Mouse (Mus musculus) midbrain, embryonic 16.5 days (tissue): ENCODE data around the gene Smim27. TPM values are rescaled to one million over a fixed set of nuclear protein-coding genes. Genes with fewer than 3 reads are reported as not detected.

Experiments
- ATAC-seq: fragments of 200-750 bp; cut with Nextera tagmentation; 2 replicates; pipeline ENCODE4 v1.8.0; 2017; ENCODE audit warnings: moderate TSS enrichment
- H3K27ac ChIP-seq: fragments of 300-500 bp; sonication (generic); 2 replicates; pipeline ENCODE4 v1.5.1; 2014; ENCODE audit warnings: mild to moderate bottlenecking, low read length, mixed read lengths
- H3K27me3 ChIP-seq: fragments of 300-500 bp; sonication (generic); 2 replicates; pipeline ENCODE4 v1.6.1; 2014; ENCODE audit warnings: low read depth, low read length, mixed read lengths; ENCODE audit not compliant: control insufficient read depth, insufficient read depth
- H3K36me3 ChIP-seq: fragments of 300-500 bp; sonication (generic); 2 replicates; pipeline ENCODE4 v1.6.1; 2014; ENCODE audit warnings: mild to moderate bottlenecking, low read length, moderate library complexity, mixed read lengths; ENCODE audit not compliant: control insufficient read depth, insufficient read depth
- H3K4me1 ChIP-seq: fragments of 300-500 bp; sonication (generic); 2 replicates; pipeline ENCODE4 v1.6.1; 2014; ENCODE audit warnings: mild to moderate bottlenecking, low read length, mixed read lengths; ENCODE audit not compliant: control insufficient read depth, insufficient read depth
- H3K4me2 ChIP-seq: fragments of 300-500 bp; sonication (generic); 2 replicates; pipeline ENCODE4 v1.6.1; 2014; ENCODE audit warnings: mild to moderate bottlenecking, low read length, mixed read lengths
- H3K4me3 ChIP-seq: fragments of 300-500 bp; sonication (generic); 2 replicates; pipeline ENCODE4 v1.5.1; 2014; ENCODE audit warnings: low read depth, mild to moderate bottlenecking, low read length, moderate library complexity, mixed read lengths
- H3K9ac ChIP-seq: fragments of 300-500 bp; sonication (generic); 2 replicates; pipeline ENCODE4 v1.6.1; 2014; ENCODE audit warnings: low read depth, low read length, mixed read lengths
- H3K9me3 ChIP-seq: fragments of 300-500 bp; sonication (generic); replicated peaks from 2 replicates; pipeline ENCODE4 v1.6.1; 2014; ENCODE audit warnings: mild to moderate bottlenecking, low read length, mixed read lengths; ENCODE audit not compliant: control insufficient read depth, poor library complexity, severe bottlenecking
- WGBS: fragments of 180-500 bp; shearing (Covaris S2); extraction: QIAGEN DNeasy Blood & Tissue Kit; methylation state at CpG from one replicate; pipeline ENCODE4 v1.1.7; 2014; 5-methylcytosine and 5-hydroxymethylcytosine counted together
- polyA plus RNA-seq: library from polyadenylated mRNA; unstranded; fragments of >200 nt; fragmentation: Nextera tagmentation; extraction: Ambion mirVana; gene quantifications from 2 replicates; pipeline ENCODE4 v1.2.1, GENCODE M21; 2015

Gene Smim27
- polyA plus RNA-seq, 1 experiment from 2014 or later, result 10.1 TPM

DNA sequence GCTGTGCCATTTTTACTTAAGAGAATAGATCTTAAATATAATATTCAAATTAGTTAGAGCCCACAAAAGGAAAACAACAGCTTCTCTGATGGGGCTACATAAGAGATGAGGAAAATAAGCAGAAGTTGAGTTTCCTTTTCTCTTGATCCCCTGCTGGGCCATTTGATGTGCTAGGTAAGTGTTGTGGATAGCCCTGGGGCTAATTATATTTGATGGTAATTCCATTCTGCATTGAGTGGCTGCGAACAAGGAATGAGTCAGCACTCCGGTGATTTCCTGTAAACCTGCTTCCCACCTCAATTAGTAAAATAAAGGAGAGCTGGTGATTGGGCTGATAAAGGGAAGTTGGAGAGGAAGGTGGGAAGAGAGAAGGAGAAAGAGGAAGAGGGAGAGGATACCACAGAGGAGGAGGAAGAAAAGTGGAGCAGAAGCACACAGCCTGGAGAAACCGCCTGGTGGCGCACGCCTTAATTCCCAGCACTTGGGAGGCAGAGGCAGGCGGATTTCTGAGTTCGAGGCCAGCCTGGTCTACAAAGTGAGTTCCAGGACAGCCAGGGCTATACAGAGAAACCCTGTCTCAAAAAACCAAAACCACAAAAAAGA is 36.2 kb upstream of the Smim27 start:
- H3K27me3 ChIP-seq, result no peaks in the 10 kb centered on the region
- no peak overlapping the region for H3K27ac ChIP-seq
- H3K4me1 ChIP-seq, result no peaks in the 10 kb centered on the region
- no peak for ATAC-seq
- H3K9me3 ChIP-seq, result no peaks in the 10 kb centered on the region
- no peaks in the 10 kb centered on the region for H3K36me3 ChIP-seq
- H3K4me2 ChIP-seq, result no peak overlapping the region
- WGBS, result 97% methylated on average over 7 of the region's 7 CpGs
- H3K9ac ChIP-seq, result no peak overlapping the region
- H3K4me3 ChIP-seq, result no peak overlapping the region

DNA sequence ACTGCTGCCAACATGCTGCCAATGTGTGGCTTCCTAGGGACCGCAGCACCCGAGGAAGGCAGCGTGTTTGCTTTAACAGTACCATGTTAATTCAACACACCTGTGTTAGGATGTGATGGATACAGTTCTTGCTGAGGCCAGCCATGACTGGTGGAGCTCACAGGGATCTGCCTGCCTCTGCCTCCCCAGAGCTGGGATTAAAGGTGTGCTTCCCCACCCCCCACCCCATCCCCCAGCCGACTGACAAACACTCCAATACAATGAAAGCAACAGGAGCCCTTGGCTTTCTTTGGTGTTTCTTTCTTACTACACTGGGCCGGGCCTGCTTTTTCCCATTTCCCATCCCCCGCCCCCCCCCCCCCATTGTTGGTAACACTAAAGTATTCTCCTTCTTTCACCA is 35.1 kb upstream of the Smim27 start:
- H3K36me3 ChIP-seq, result no peaks in the 10 kb centered on the region
- H3K9ac ChIP-seq, result no peak overlapping the region
- no peak for ATAC-seq
- no peak overlapping the region for H3K27ac ChIP-seq
- no peak overlapping the region for H3K4me2 ChIP-seq
- H3K4me3 ChIP-seq, result no peak overlapping the region
- H3K4me1 ChIP-seq, result peaks cover 9% of the 10 kb centered on the region
- 76% methylated on average over 6 of the region's 6 CpGs for WGBS
- H3K27me3 ChIP-seq, result no peaks in the 10 kb centered on the region
- H3K9me3 ChIP-seq, result no peaks in the 10 kb centered on the region

DNA sequence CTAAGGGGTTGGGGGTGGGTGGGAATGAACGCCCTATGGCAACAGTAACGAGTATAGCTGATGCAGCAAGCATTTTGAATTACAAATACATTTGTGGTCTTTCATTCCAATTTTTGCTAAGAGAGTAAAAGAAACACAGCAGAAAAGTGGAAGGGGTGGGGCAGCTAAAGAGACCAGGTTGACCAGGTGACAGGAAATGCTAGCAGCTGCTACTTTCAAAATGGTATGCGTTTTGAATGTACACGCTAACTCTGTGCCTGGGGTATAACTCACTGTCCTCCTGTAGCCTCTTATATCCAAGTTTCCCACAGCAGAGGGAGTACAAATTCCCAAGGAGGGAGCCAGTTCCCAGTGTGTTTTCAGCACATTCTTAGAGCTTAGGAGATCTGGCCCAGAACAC is 32.5 kb upstream of the Smim27 start:
- no peaks in the 10 kb centered on the region for H3K36me3 ChIP-seq
- H3K9me3 ChIP-seq, result no peaks in the 10 kb centered on the region
- H3K4me3 ChIP-seq, result no peak overlapping the region
- WGBS, result 92% methylated on average over 4 of the region's 4 CpGs
- peaks cover 14% of the 10 kb centered on the region for H3K4me1 ChIP-seq
- H3K4me2 ChIP-seq, result no peak overlapping the region
- H3K27me3 ChIP-seq, result no peaks in the 10 kb centered on the region
- no peak for ATAC-seq
- no peak overlapping the region for H3K9ac ChIP-seq
- no peak overlapping the region for H3K27ac ChIP-seq

DNA sequence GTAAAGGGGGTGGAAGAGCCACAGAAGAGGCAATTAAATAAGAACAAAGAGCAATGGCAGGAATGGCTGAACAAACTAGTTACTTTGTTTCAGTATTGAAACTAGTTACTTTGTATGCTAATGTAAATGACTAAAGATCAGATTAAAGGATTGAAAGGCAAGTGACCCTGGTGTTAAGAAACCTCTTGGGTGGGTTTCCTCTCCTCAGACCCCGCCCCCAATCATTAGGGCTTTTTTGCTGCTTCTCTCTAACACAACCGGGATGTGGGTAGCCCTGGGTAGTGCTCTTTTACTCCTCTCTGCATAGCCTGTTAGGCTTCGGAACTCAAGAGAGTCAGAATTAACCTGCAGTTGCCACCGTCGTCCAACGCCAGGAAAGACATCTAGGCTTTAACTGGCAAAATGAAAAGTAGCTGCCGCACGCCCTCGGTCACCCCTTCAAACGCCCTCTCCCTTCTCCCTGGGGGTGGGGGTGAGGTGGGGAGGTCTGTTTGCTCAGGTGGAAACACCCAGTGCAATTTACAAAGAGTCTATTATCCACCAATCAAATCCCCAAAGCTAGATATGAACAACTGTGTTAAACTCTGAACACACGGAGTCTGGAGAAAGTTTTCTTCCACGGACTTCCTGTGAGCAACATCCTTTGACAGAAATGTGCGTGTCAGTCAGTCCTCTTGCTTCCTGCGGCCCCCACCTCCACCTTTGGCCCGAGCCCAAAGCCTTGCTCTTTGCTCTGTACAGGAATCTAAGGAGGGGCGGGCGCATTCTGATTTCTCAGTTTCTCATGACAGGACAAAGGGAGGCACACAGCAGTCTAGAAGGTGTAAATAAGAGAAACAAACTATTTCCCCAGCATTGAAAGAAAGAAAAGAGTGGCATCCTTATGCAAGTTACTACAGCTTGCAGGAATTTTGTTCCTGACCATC is 30.6 kb upstream of the Smim27 start:
- H3K27me3 ChIP-seq, result no peaks in the 10 kb centered on the region
- WGBS, result 1% methylated on average over 17 of the region's 17 CpGs
- H3K9me3 ChIP-seq, result no peaks in the 10 kb centered on the region
- 0 out of 2 replicates have a peak overlapping the region, but pooled peaks have one; percentile 54 for H3K9ac ChIP-seq
- no peaks in the 10 kb centered on the region for H3K36me3 ChIP-seq
- H3K4me2 ChIP-seq, result peak overlapping the region; percentile 78
- peak; percentile 66; the same call in 1 of the 2 replicates for ATAC-seq
- H3K4me1 ChIP-seq, result peaks cover 14% of the 10 kb centered on the region
- H3K4me3 ChIP-seq, result peak overlapping the region; percentile 42
- no peak overlapping the region for H3K27ac ChIP-seq

DNA sequence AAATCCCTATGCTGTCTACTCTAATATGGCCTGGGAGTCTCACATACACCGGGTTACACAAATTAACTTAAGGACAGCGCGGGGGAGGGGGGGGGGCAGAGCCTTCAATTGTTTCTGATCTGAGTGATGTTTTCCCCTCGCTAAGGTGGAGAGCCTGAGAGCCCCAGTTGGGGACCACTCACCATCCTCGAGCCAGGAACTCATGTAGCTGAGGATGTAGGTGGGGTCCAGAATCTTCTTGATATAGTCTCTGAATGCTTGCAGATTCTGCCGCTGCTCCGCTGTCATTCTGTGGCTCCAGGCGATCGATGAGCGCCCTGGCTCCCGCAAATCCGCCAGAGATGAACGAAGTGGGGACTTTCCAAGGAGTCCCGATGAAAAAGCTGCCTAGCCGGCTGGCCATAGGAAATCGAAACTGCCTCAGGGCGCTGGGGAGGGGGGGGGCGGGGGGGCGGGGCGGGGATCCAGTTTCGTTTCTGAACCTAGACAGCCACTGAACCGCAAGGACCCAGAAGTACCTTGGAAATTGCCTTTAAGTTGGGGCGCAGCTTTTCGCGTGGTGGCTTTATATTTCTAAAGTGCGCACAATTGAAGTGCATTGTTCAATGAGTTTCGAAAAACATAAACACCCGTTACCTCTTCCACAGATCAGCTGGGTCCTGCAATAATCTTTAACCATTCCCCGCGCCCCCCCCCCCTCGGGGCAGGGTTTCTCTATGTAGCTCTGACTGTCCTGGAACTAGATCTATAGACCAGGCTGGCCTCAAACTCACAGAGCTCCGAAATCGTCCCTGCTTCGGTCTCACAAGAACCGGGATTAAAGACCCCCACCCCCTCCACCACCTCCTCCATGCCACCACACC is 29.7 kb upstream of the Smim27 start, which contains the start of gene Ddx58:
TSS of gene Ddx58 (minus strand) at position 420 of the 863 bp plus-strand sequence.
- WGBS, result 2% methylated on average over 31 of the region's 35 CpGs
- peak; percentile 66 for ATAC-seq

GRCm38 (mm10) chr4:40240272-40240744 is 29.1 kb upstream of the Smim27 start:
- 69% methylated on average over 5 of the region's 5 CpGs for WGBS
- Histone ChIP-seq H3K4me3 (no peak overlapping the region; the same call in 1 of the 2 replicates), H3K27me3 (no peaks in the 10 kb centered on the region), H3K9ac (no peak overlapping the region), H3K4me2 (peak overlapping the region; percentile 78; the same call in 1 of the 2 replicates), H3K27ac (no peak overlapping the region), H3K9me3 (no peaks in the 10 kb centered on the region), H3K36me3 (no peaks in the 10 kb centered on the region), H3K4me1 (peaks cover 14% of the 10 kb centered on the region)
- ATAC-seq, result 0 out of 2 replicates have a peak, but pooled peaks have one; percentile 11

More for the DNA sequence above, 29.7 kb upstream of the Smim27 start, which contains the start of gene Ddx58:
- Histone ChIP-seq H3K4me3 (peak within 1 kb of the TSS; percentile 42), H3K36me3 (no peaks in the 10 kb centered on the region), H3K27ac (no peak within 1 kb of the TSS), H3K4me1 (peaks cover 14% of the 10 kb centered on the region), H3K9me3 (no peaks in the 10 kb centered on the region), H3K9ac (peak within 1 kb of the TSS; percentile 54; the same call in 1 of the 2 replicates), H3K27me3 (no peaks in the 10 kb centered on the region), H3K4me2 (peak within 1 kb of the TSS; percentile 78)

GRCm38 (mm10) chr4:40241928-40242327 is 27.5 kb upstream of the Smim27 start:
- WGBS, result 56% methylated on average over 6 of the region's 6 CpGs
- H3K9me3 ChIP-seq, result no peaks in the 10 kb centered on the region
- no peak overlapping the region for H3K4me3 ChIP-seq
- peaks cover 14% of the 10 kb centered on the region for H3K4me1 ChIP-seq
- no peaks in the 10 kb centered on the region for H3K36me3 ChIP-seq
- no peak overlapping the region for H3K9ac ChIP-seq
- no peak overlapping the region for H3K4me2 ChIP-seq
- no peaks in the 10 kb centered on the region for H3K27me3 ChIP-seq
- no peak overlapping the region for H3K27ac ChIP-seq
- ATAC-seq, result no peak

DNA sequence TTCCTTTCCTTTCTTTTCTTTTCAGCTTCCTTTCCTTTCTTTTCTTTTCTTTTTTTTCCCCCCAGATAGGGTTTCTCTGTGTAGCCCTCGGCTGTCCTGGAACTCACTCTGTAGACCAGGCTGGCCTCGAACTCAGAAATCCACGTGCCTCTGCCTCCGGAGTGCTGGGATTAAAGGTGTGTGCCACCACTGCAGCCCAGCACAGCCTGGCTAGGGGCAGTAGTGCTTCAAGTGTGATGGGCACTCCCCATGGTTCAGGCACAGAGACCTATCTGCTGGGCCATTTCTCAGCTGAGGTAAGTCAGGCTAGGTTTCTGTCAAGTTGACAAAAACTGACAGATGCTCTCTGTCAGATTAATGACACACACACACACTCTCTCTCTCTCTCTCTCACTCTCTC is 26.4 kb upstream of the Smim27 start:
- Histone ChIP-seq H3K9ac (no peak overlapping the region), H3K9me3 (no peaks in the 10 kb centered on the region), H3K4me2 (no peak overlapping the region), H3K27ac (no peak overlapping the region), H3K27me3 (no peaks in the 10 kb centered on the region), H3K4me1 (peaks cover 14% of the 10 kb centered on the region), H3K4me3 (no peak overlapping the region), H3K36me3 (no peaks in the 10 kb centered on the region)
- WGBS, result 83% methylated on average over 4 of the region's 4 CpGs
- ATAC-seq, result no peak
